Mouse (Mus musculus): Measurements from ENCODE around the gene Gm12258.

The Gm12258 gene

DNA sequence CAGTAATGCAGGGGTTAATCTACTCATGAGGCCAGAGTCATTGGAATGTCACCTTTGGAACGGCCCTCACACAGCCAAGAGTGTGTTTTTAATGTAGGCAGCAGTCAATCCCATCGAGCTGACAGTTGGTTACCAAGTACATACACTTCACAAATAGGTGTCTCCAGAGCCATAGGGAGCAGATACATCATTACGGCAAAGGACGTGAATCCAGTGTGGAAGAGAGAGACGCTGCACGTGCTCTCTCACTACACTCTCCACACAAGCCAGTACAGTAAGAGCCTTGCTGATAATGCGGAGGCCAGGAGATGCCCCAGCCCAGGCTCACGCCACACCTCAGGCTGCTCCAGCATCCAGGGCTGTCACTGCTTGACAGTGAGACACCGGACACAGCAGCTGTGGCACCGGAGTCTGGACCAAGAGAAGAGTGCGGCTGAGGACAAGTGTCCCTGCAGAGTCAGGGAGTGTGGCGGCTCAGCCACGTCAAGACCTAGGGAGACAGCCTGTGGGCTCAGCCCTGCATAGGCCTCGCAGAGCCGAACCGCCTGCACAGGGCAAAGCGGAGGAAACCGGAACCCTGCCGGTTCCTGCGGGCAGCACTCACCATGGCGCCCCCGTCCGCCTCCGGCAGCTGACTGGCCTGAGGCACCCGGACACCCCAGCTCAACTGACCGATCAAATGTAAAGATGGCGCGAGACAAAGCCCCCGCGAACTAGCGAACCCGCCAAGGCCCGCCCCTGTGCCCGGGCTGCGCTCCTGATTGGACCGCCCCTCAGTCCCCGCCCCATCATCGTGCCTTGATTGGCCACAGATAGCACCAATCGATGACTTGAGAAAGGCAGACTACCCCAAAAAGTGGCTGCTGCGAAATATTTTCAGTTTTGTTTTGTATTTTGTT, 56.8 kb downstream of the Gm12258 start, which contains the start of gene Zfp39:
TSS of gene Zfp39 (minus strand) at position 715 of the 899 bp plus-strand sequence.
- DNase-seq (ENCODE audit: low read depth): peak; percentile 96

- no peak for DNase-seq (ENCODE audit: low read depth)
Observed at GRCm38 (mm10) chr11:58904410-58904718, 57.4 kb downstream of the Gm12258 start.

DNA sequence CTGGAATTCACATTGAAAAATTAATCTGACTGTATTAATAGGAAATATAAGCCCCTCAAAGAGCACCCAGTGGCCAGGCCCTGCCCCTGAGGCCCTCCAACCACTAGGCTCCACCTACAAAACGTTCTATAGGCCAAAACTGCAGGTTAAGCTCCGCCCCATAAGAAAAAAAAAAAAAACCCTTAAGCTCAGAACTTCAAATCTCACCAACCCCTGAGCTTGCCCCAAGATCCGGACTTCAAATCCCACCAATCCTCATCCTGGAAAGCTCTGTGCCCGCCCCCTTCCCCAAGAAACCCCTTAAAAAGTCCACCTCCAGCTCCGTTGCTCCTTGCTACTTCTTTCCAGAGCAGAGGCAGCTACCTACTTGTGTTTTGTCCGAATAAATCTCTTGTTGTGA, 57.9 kb downstream of the Gm12258 start:
- DNase-seq (ENCODE audit: low read depth): peak; percentile 70
